Mouse (Mus musculus) kidney, adult 2 months (tissue): ENCODE data around the gene Fsip1. TPM values are rescaled to one million over a fixed set of nuclear protein-coding genes. Genes with fewer than 3 reads are reported as not detected.

Experiments used
- DNase-seq: peaks from one replicate; pipeline ENCODE4 v3.0.0; 2021
- H3K27ac ChIP-seq: fragments of 200-500 bp; 2 replicates; pipeline ENCODE4 v1.5.1; 2012; ENCODE audit warnings: low read depth, low read length, control low read depth, inconsistent platforms; ENCODE audit not compliant: insufficient read depth
- H3K27me3 ChIP-seq: fragments of 200-500 bp; replicated peaks from 2 replicates; pipeline ENCODE4 v1.6.1; 2012; ENCODE audit warnings: mild to moderate bottlenecking, moderate library complexity, low read length, inconsistent platforms; ENCODE audit not compliant: control insufficient read depth, insufficient read depth
- H3K36me3 ChIP-seq: fragments of 200-500 bp; 2 replicates; pipeline ENCODE4 v1.6.1; 2012; ENCODE audit warnings: mild to moderate bottlenecking, moderate library complexity, low read length, inconsistent platforms; ENCODE audit not compliant: control insufficient read depth, insufficient read depth
- H3K4me1 ChIP-seq: fragments of 200-500 bp; 2 replicates; pipeline ENCODE4 v1.6.1; 2011; ENCODE audit warnings: low read length; ENCODE audit not compliant: control insufficient read depth, insufficient read depth
- H3K4me3 ChIP-seq: fragments of 200-500 bp; 2 replicates; pipeline ENCODE4 v1.5.1; 2011; ENCODE audit warnings: mild to moderate bottlenecking, low read depth, low read length, control low read depth; ENCODE audit not compliant: insufficient read depth
- CTCF ChIP-seq: fragments of 200-500 bp; conservative IDR thresholded peaks from 2 replicates; pipeline ENCODE4 v1.5.1; 2011; ENCODE audit warnings: low read depth, mild to moderate bottlenecking, control low read depth, low read length, moderate library complexity, mixed read lengths; ENCODE audit not compliant: insufficient read depth, insufficient read length
- POLR2A ChIP-seq: fragments of 200-500 bp; IDR thresholded peaks from one replicate; pipeline ENCODE4 v1.6.1; 2011; ENCODE audit warnings: low read depth, low read length, control low read depth
- WGBS: fragments of 180-500 bp; shearing (Covaris S2); methylation state at CpG from one replicate; pipeline ENCODE4 v1.1.7; 2018; 5-methylcytosine and 5-hydroxymethylcytosine counted together
- polyA plus RNA-seq: library from polyadenylated mRNA; depleted of rRNA; stranded (reverse); fragments of >200 nt; gene quantifications from 2 replicates; pipeline ENCODE4 v1.2.3, GENCODE M21; 2012

Gene Fsip1
- polyA plus RNA-seq, 1 experiment: 0.14 TPM

DNA sequence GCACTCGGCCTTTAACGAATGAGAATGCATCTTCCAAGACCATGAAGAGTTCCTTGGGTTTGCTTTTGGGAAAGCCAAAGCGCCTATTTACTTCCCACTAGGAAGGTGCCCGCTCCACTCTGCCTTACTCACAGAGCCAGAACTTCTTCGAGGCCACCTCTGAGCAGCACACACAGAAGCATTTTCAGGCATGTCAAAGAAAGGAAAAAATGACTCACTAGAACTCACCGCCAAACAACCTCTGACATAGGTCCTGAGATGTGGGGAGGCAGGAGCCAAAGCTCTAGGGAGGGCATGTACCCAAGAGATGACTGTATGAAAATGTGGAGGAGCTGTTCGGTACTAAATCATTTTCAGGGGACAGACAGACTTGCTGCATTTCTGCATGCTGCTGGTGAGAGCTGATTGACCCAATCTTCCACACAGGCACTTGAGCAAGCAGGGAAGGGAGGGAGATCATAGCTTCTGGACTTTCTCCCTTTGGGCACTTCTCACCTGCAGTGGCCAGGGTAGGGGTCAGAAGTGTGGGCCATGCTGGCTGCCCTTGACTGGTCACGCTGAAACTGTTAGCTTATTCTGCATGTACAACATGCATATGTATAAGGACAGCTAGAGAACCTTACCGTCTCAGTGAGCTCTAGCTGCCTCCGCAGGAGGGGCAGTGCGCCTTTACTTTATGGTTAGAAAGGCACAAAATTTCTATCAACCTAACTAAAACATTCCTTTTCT is 131.4 kb downstream of the Fsip1 start:
- WGBS: 37% methylated on average over 11 of the region's 11 CpGs
- Histone ChIP-seq H3K4me1 (peaks cover 3% of the 10 kb centered on the region; the same call in 1 of the 2 replicates), H3K27me3 (no peaks in the 10 kb centered on the region), H3K27ac (peak overlapping the region; percentile 56), H3K36me3 (no peaks in the 10 kb centered on the region; the same call in 1 of the 2 replicates), H3K4me3 (no peak overlapping the region)
- DNase-seq: peak; percentile 80
- TF ChIP-seq CTCF (no peak), POLR2A (no peak)

DNA sequence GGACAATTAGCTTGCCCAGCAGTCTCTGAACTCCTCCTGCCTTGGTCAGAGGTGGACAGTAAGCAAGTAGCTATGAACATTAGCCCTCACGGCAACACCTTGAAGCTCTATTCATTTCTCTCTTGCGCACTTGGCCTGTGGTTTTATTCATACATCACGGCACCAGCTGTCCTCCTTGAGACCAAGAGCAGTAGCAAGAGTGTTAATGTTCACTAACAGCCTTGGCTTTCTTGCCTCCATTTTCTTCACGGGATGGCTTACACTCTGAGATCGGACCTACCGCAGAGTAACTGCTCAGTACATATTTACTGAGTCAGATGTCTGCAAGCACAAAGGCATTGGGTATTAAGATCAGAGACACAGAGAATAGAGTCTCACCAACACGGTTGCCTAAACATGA is 132.3 kb downstream of the Fsip1 start:
- Histone ChIP-seq H3K4me3 (no peak overlapping the region), H3K4me1 (peaks cover 3% of the 10 kb centered on the region; the same call in 1 of the 2 replicates), H3K36me3 (no peaks in the 10 kb centered on the region; the same call in 1 of the 2 replicates), H3K27me3 (no peaks in the 10 kb centered on the region), H3K27ac (no peak overlapping the region)
- 80% methylated on average over 7 of the region's 7 CpGs for WGBS
- TF ChIP-seq POLR2A: no peak
- no peak for TF ChIP-seq CTCF
- no peak for DNase-seq

GRCm38 (mm10) chr2:118123743-118124142 is 133.0 kb downstream of the Fsip1 start:
- TF ChIP-seq CTCF (no peak), POLR2A (no peak)
- WGBS: 75% methylated on average over 9 of the region's 9 CpGs
- Histone ChIP-seq H3K4me3 (no peak overlapping the region), H3K36me3 (no peaks in the 10 kb centered on the region; the same call in none of the 2 replicates), H3K4me1 (peaks cover 3% of the 10 kb centered on the region; the same call in 1 of the 2 replicates), H3K27me3 (no peaks in the 10 kb centered on the region), H3K27ac (no peak overlapping the region)
- no peak for DNase-seq

- DNase-seq: no peak
- WGBS: 92% methylated on average over 6 of the region's 6 CpGs
- no peaks in the 10 kb centered on the region; the same call in none of the 2 replicates for H3K36me3 ChIP-seq
- peaks cover 3% of the 10 kb centered on the region; the same call in 1 of the 2 replicates for H3K4me1 ChIP-seq
- H3K27ac ChIP-seq: no peak overlapping the region
- H3K4me3 ChIP-seq: no peak overlapping the region
- no peaks in the 10 kb centered on the region for H3K27me3 ChIP-seq
- no peak for TF ChIP-seq CTCF
- TF ChIP-seq POLR2A: no peak
Measured at GRCm38 (mm10) chr2:118122291-118122690, 134.5 kb downstream of the Fsip1 start.

- Histone ChIP-seq H3K4me3 (no peak overlapping the region), H3K4me1 (no peaks in the 10 kb centered on the region; the same call in 1 of the 2 replicates), H3K36me3 (no peaks in the 10 kb centered on the region; the same call in none of the 2 replicates), H3K27ac (no peak overlapping the region), H3K27me3 (no peaks in the 10 kb centered on the region)
- TF ChIP-seq POLR2A (no peak), CTCF (no peak)
- no peak for DNase-seq
- WGBS: 92% methylated on average over 7 of the region's 7 CpGs
Measured at GRCm38 (mm10) chr2:118120751-118121150, 136.0 kb downstream of the Fsip1 start.

DNA sequence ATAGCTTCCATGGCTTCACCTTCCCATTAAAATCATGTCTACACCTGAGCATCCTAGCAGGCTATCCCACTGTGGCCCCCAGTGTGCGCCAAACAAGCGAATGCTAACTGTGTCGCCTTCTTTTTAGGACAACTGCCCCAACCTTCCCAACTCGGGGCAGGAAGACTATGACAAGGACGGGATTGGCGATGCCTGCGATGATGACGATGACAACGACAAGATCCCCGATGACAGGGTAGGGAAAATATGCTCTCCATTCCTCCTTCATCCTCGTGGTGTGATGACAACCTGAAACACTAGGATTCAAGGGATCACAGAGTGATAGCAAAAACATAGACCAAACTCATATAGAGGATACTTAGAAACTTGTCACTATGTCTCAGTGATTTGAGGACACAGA is 136.7 kb downstream of the Fsip1 start:
- no peak for DNase-seq
- Histone ChIP-seq H3K4me1 (no peaks in the 10 kb centered on the region; the same call in 1 of the 2 replicates), H3K27me3 (no peaks in the 10 kb centered on the region), H3K36me3 (no peaks in the 10 kb centered on the region; the same call in none of the 2 replicates), H3K27ac (no peak overlapping the region), H3K4me3 (no peak overlapping the region)
- WGBS: 95% methylated on average over 11 of the region's 11 CpGs
- TF ChIP-seq CTCF (no peak), POLR2A (no peak)

DNA sequence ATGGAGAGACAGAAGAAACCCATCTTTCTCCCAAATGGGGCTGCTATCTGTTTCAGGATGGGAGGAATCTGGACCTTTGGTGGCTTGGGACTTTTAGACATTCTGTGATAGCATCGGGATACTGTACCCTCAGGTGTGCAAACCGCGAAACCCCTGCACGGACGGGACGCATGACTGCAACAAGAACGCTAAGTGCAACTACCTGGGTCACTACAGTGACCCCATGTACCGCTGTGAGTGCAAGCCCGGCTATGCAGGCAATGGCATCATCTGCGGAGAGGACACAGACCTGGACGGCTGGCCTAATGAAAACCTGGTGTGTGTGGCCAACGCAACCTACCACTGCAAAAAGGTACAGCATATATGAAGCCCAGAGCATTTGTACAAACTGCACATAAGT is 137.1 kb downstream of the Fsip1 start:
- peaks cover 1% of the 10 kb centered on the region; the same call in 1 of the 2 replicates for H3K4me1 ChIP-seq
- H3K27me3 ChIP-seq: no peaks in the 10 kb centered on the region
- no peak overlapping the region for H3K4me3 ChIP-seq
- TF ChIP-seq CTCF (no peak), POLR2A (no peak)
- DNase-seq: no peak
- H3K36me3 ChIP-seq: no peaks in the 10 kb centered on the region; the same call in none of the 2 replicates
- H3K27ac ChIP-seq: no peak overlapping the region
- WGBS: 93% methylated on average over 12 of the region's 12 CpGs
